Mouse (Mus musculus): Measurements from ENCODE around the gene Gpr88. TPM values are rescaled to one million over a fixed set of nuclear protein-coding genes. Genes with fewer than 3 reads are reported as not detected.
A peak's percentile ranks its signal among the peaks of the same experiment; 100 is the strongest.

The Gpr88 gene
- polyA plus RNA-seq, 1 experiment from 2014 or later = 0.57 TPM

GRCm38 (mm10) chr3:116288833-116289232 is 35.5 kb upstream of the Gpr88 start:
- H3K4me3 ChIP-seq (ENCODE audit: control insufficient read depth in 1 of 2, insufficient read depth in 1 of 2, low read depth in 1 of 2, low read length in 2 of 2) = no peak overlapping the region
- H3K4me2 ChIP-seq (ENCODE audit: low read length) = no peak overlapping the region
- H3K36me3 ChIP-seq (ENCODE audit: control insufficient read depth, insufficient read depth, low read length) = peaks cover 16% of the 10 kb centered on the region
- no peak overlapping the region for H3K9ac ChIP-seq (ENCODE audit: low read length)
- peaks cover 3% of the 10 kb centered on the region in 2 experiments; a peak in 3 of 4 replicates for H3K4me1 ChIP-seq (ENCODE audit: control insufficient read depth in 2 of 2, insufficient read depth in 2 of 2, low read length in 2 of 2)
- H3K9me3 ChIP-seq (ENCODE audit: control insufficient read depth, low read length) = no peaks in the 10 kb centered on the region
- WGBS = 46% methylated on average over 6 of the region's 6 CpGs
- H3K27me3 ChIP-seq (ENCODE audit: control insufficient read depth, insufficient read depth, low read length) = no peaks in the 10 kb centered on the region
- H3K27ac ChIP-seq (replicated peaks in 1 of 2; ENCODE audit: control insufficient read depth in 1 of 2, insufficient read depth in 1 of 2, low read depth in 2 of 2, low read length in 2 of 2) = no peak overlapping the region
- 0 out of 2 replicates have a peak, but pooled peaks have one; percentile 54 for ATAC-seq (ENCODE audit: insufficient number of reproducible peaks, insufficient read depth, low FRiP score, low read depth)

- H3K9me3 ChIP-seq (ENCODE audit: control insufficient read depth, low read length) = no peaks in the 10 kb centered on the region
- no peaks in the 10 kb centered on the region for H3K27me3 ChIP-seq (ENCODE audit: control insufficient read depth, insufficient read depth, low read length)
- no peak overlapping the region for H3K27ac ChIP-seq (replicated peaks in 1 of 2; ENCODE audit: control insufficient read depth in 1 of 2, insufficient read depth in 1 of 2, low read depth in 2 of 2, low read length in 2 of 2)
- no peak overlapping the region for H3K4me3 ChIP-seq (ENCODE audit: control insufficient read depth in 1 of 2, insufficient read depth in 1 of 2, low read depth in 1 of 2, low read length in 2 of 2)
- ATAC-seq (ENCODE audit: insufficient number of reproducible peaks, insufficient read depth, low FRiP score, low read depth) = no peak
- H3K4me2 ChIP-seq (ENCODE audit: low read length) = no peak overlapping the region
- no peak overlapping the region for H3K9ac ChIP-seq (ENCODE audit: low read length)
- peaks cover 5% of the 10 kb centered on the region; the same call in 1 of the 2 replicates for H3K36me3 ChIP-seq (ENCODE audit: control insufficient read depth, insufficient read depth, low read length)
- WGBS = 99% methylated on average over 4 of the region's 4 CpGs
- peaks cover 7 to 11% of the 10 kb centered on the region in 2 experiments for H3K4me1 ChIP-seq (ENCODE audit: control insufficient read depth in 2 of 2, insufficient read depth in 2 of 2, low read length in 2 of 2)
Measured at GRCm38 (mm10) chr3:116284735-116285134, 31.4 kb upstream of the Gpr88 start.

GRCm38 (mm10) chr3:116283996-116284395 is 30.7 kb upstream of the Gpr88 start:
- no peak for ATAC-seq (ENCODE audit: insufficient number of reproducible peaks, insufficient read depth, low FRiP score, low read depth)

GRCm38 (mm10) chr3:116281663-116282062 is 28.4 kb upstream of the Gpr88 start:
- Histone ChIP-seq H3K36me3 (ENCODE audit: control insufficient read depth, insufficient read depth, low read length) (peaks cover 5% of the 10 kb centered on the region; the same call in 1 of the 2 replicates), H3K4me2 (ENCODE audit: low read length) (no peak overlapping the region), H3K9ac (ENCODE audit: low read length) (no peak overlapping the region), H3K9me3 (ENCODE audit: control insufficient read depth, low read length) (no peaks in the 10 kb centered on the region), H3K4me3 (ENCODE audit: control insufficient read depth in 1 of 2, insufficient read depth in 1 of 2, low read depth in 1 of 2, low read length in 2 of 2) (no peak overlapping the region), H3K27me3 (ENCODE audit: control insufficient read depth, insufficient read depth, low read length) (no peaks in the 10 kb centered on the region), H3K4me1 (ENCODE audit: control insufficient read depth in 2 of 2, insufficient read depth in 2 of 2, low read length in 2 of 2) (peaks cover 3 to 11% of the 10 kb centered on the region in 2 experiments; a peak in 3 of 4 replicates), H3K27ac (replicated peaks in 1 of 2; ENCODE audit: control insufficient read depth in 1 of 2, insufficient read depth in 1 of 2, low read depth in 2 of 2, low read length in 2 of 2) (no peak overlapping the region)
- no peak for ATAC-seq (ENCODE audit: insufficient number of reproducible peaks, insufficient read depth, low FRiP score, low read depth)
- WGBS = 79% methylated on average over 6 of the region's 6 CpGs

More at GRCm38 (mm10) chr3:116283996-116284395, 30.7 kb upstream of the Gpr88 start:
- Histone ChIP-seq H3K4me1 (ENCODE audit: control insufficient read depth in 2 of 2, insufficient read depth in 2 of 2, low read length in 2 of 2) (peaks cover 7 to 13% of the 10 kb centered on the region in 2 experiments), H3K9me3 (ENCODE audit: control insufficient read depth, low read length) (no peaks in the 10 kb centered on the region), H3K36me3 (ENCODE audit: control insufficient read depth, insufficient read depth, low read length) (peaks cover 5% of the 10 kb centered on the region; the same call in 1 of the 2 replicates), H3K4me2 (ENCODE audit: low read length) (no peak overlapping the region), H3K9ac (ENCODE audit: low read length) (no peak overlapping the region), H3K4me3 (ENCODE audit: control insufficient read depth in 1 of 2, insufficient read depth in 1 of 2, low read depth in 1 of 2, low read length in 2 of 2) (no peak overlapping the region), H3K27ac (replicated peaks in 1 of 2; ENCODE audit: control insufficient read depth in 1 of 2, insufficient read depth in 1 of 2, low read depth in 2 of 2, low read length in 2 of 2) (no peak overlapping the region), H3K27me3 (ENCODE audit: control insufficient read depth, insufficient read depth, low read length) (no peaks in the 10 kb centered on the region)
- 57% methylated on average over 2 of the region's 2 CpGs for WGBS

GRCm38 (mm10) chr3:116277146-116277545 is 23.8 kb upstream of the Gpr88 start:
- Histone ChIP-seq H3K27me3 (ENCODE audit: control insufficient read depth, insufficient read depth, low read length) (no peaks in the 10 kb centered on the region), H3K36me3 (ENCODE audit: control insufficient read depth, insufficient read depth, low read length) (peaks cover 5% of the 10 kb centered on the region; the same call in 1 of the 2 replicates), H3K4me1 (ENCODE audit: control insufficient read depth in 2 of 2, insufficient read depth in 2 of 2, low read length in 2 of 2) (peaks cover 3 to 10% of the 10 kb centered on the region in 2 experiments; a peak in 3 of 4 replicates), H3K4me2 (ENCODE audit: low read length) (no peak overlapping the region), H3K9me3 (ENCODE audit: control insufficient read depth, low read length) (no peaks in the 10 kb centered on the region), H3K9ac (ENCODE audit: low read length) (no peak overlapping the region), H3K4me3 (ENCODE audit: control insufficient read depth in 1 of 2, insufficient read depth in 1 of 2, low read depth in 1 of 2, low read length in 2 of 2) (no peak overlapping the region), H3K27ac (replicated peaks in 1 of 2; ENCODE audit: control insufficient read depth in 1 of 2, insufficient read depth in 1 of 2, low read depth in 2 of 2, low read length in 2 of 2) (no peak overlapping the region)
- 76% methylated on average over 8 of the region's 8 CpGs for WGBS
- no peak for ATAC-seq (ENCODE audit: insufficient number of reproducible peaks, insufficient read depth, low FRiP score, low read depth)

- H3K27me3 ChIP-seq (ENCODE audit: control insufficient read depth, insufficient read depth, low read length) = no peaks in the 10 kb centered on the region
- H3K9me3 ChIP-seq (ENCODE audit: control insufficient read depth, low read length) = no peaks in the 10 kb centered on the region
- 83% methylated on average over 6 of the region's 6 CpGs for WGBS
- no peak overlapping the region for H3K4me3 ChIP-seq (ENCODE audit: control insufficient read depth in 1 of 2, insufficient read depth in 1 of 2, low read depth in 1 of 2, low read length in 2 of 2)
- no peaks in the 10 kb centered on the region for H3K4me1 ChIP-seq (ENCODE audit: control insufficient read depth in 2 of 2, insufficient read depth in 2 of 2, low read length in 2 of 2)
- ATAC-seq (ENCODE audit: insufficient number of reproducible peaks, insufficient read depth, low FRiP score, low read depth) = no peak
- no peak overlapping the region for H3K4me2 ChIP-seq (ENCODE audit: low read length)
- H3K9ac ChIP-seq (ENCODE audit: low read length) = no peak overlapping the region
- H3K27ac ChIP-seq (replicated peaks in 1 of 2; ENCODE audit: control insufficient read depth in 1 of 2, insufficient read depth in 1 of 2, low read depth in 2 of 2, low read length in 2 of 2) = no peak overlapping the region
- H3K36me3 ChIP-seq (ENCODE audit: control insufficient read depth, insufficient read depth, low read length) = no peaks in the 10 kb centered on the region
Measured at GRCm38 (mm10) chr3:116271679-116272078, 18.4 kb upstream of the Gpr88 start.

GRCm38 (mm10) chr3:116267036-116267654 is 13.8 kb upstream of the Gpr88 start:
- no peaks in the 10 kb centered on the region for H3K4me1 ChIP-seq (ENCODE audit: control insufficient read depth in 2 of 2, insufficient read depth in 2 of 2, low read length in 2 of 2)
- no peak overlapping the region for H3K4me2 ChIP-seq (ENCODE audit: low read length)
- H3K36me3 ChIP-seq (ENCODE audit: control insufficient read depth, insufficient read depth, low read length) = no peaks in the 10 kb centered on the region
- H3K27me3 ChIP-seq (ENCODE audit: control insufficient read depth, insufficient read depth, low read length) = no peaks in the 10 kb centered on the region
- H3K27ac ChIP-seq (replicated peaks in 1 of 2; ENCODE audit: control insufficient read depth in 1 of 2, insufficient read depth in 1 of 2, low read depth in 2 of 2, low read length in 2 of 2) = no peak overlapping the region
- WGBS = 92% methylated on average over 2 of the region's 2 CpGs
- no peak overlapping the region for H3K9ac ChIP-seq (ENCODE audit: low read length)
- H3K9me3 ChIP-seq (ENCODE audit: control insufficient read depth, low read length) = no peaks in the 10 kb centered on the region
- H3K4me3 ChIP-seq (ENCODE audit: control insufficient read depth in 1 of 2, insufficient read depth in 1 of 2, low read depth in 1 of 2, low read length in 2 of 2) = no peak overlapping the region
- ATAC-seq (ENCODE audit: insufficient number of reproducible peaks, insufficient read depth, low FRiP score, low read depth) = no peak

- H3K27me3 ChIP-seq (ENCODE audit: control insufficient read depth, insufficient read depth, low read length) = no peaks in the 10 kb centered on the region
- H3K4me3 ChIP-seq (ENCODE audit: control insufficient read depth in 1 of 2, insufficient read depth in 1 of 2, low read depth in 1 of 2, low read length in 2 of 2) = no peak overlapping the region
- no peaks in the 10 kb centered on the region for H3K36me3 ChIP-seq (ENCODE audit: control insufficient read depth, insufficient read depth, low read length)
- 72% methylated on average over 3 of the region's 3 CpGs for WGBS
- H3K9me3 ChIP-seq (ENCODE audit: control insufficient read depth, low read length) = no peaks in the 10 kb centered on the region
- no peak overlapping the region for H3K4me2 ChIP-seq (ENCODE audit: low read length)
- ATAC-seq (ENCODE audit: insufficient number of reproducible peaks, insufficient read depth, low FRiP score, low read depth) = no peak
- H3K27ac ChIP-seq (replicated peaks in 1 of 2; ENCODE audit: control insufficient read depth in 1 of 2, insufficient read depth in 1 of 2, low read depth in 2 of 2, low read length in 2 of 2) = no peak overlapping the region
- H3K9ac ChIP-seq (ENCODE audit: low read length) = no peak overlapping the region
- no peaks in the 10 kb centered on the region for H3K4me1 ChIP-seq (ENCODE audit: control insufficient read depth in 2 of 2, insufficient read depth in 2 of 2, low read length in 2 of 2)
Measured at GRCm38 (mm10) chr3:116266360-116266759, 13.1 kb upstream of the Gpr88 start.
